Mouse (Mus musculus) A20 (cell line): ENCODE data around the gene Rnf182.

Experiments
- DNase-seq: peaks from one replicate; pipeline ENCODE4 v3.0.0-alpha.2; 2011; ENCODE audit warnings: low read depth, low spot score

Gene Rnf182

GRCm38 (mm10) chr13:43612040-43612439, 3.5 kb upstream of the Rnf182 start:
- DNase-seq = no peak

- DNase-seq = no peak
These were observed 843 bp upstream of the Rnf182 start for GRCm38 (mm10) chr13:43614667-43615066.

- DNase-seq = no peak
These were observed 325 bp upstream of the Rnf182 start for GRCm38 (mm10) chr13:43615194-43615576.

GRCm38 (mm10) chr13:43616551-43616950, 1.0 kb downstream of the Rnf182 start:
- no peak for DNase-seq

GRCm38 (mm10) chr13:43619550-43620175, 4.2 kb downstream of the Rnf182 start:
- DNase-seq = no peak

- DNase-seq = no peak
These were observed 12.4 kb downstream of the Rnf182 start for GRCm38 (mm10) chr13:43627922-43628321.

GRCm38 (mm10) chr13:43629785-43630184, 14.3 kb downstream of the Rnf182 start:
- DNase-seq = no peak

- DNase-seq = no peak
These were observed 15.8 kb downstream of the Rnf182 start for GRCm38 (mm10) chr13:43631266-43631665.

- no peak for DNase-seq
These were observed 17.5 kb downstream of the Rnf182 start for GRCm38 (mm10) chr13:43633024-43633423.

- no peak for DNase-seq
These were observed 22.2 kb downstream of the Rnf182 start for GRCm38 (mm10) chr13:43637720-43638119.

GRCm38 (mm10) chr13:43644991-43645390, 29.5 kb downstream of the Rnf182 start:
- no peak for DNase-seq

- no peak for DNase-seq
These were observed 33.0 kb downstream of the Rnf182 start for GRCm38 (mm10) chr13:43648556-43648955.

- no peak for DNase-seq
These were observed 35.8 kb downstream of the Rnf182 start for GRCm38 (mm10) chr13:43651277-43651676.

- DNase-seq = no peak
These were observed 38.6 kb downstream of the Rnf182 start for GRCm38 (mm10) chr13:43654091-43654490.

- DNase-seq = no peak
These were observed 47.7 kb downstream of the Rnf182 start for GRCm38 (mm10) chr13:43663225-43663624.

GRCm38 (mm10) chr13:43666130-43666529, 50.6 kb downstream of the Rnf182 start:
- DNase-seq = no peak

GRCm38 (mm10) chr13:43666920-43667319, 51.4 kb downstream of the Rnf182 start:
- DNase-seq = no peak

GRCm38 (mm10) chr13:43677159-43677882, 61.8 kb downstream of the Rnf182 start:
- no peak for DNase-seq

GRCm38 (mm10) chr13:43677883-43678244, 62.4 kb downstream of the Rnf182 start:
- DNase-seq = no peak

GRCm38 (mm10) chr13:43684499-43684994, 69.0 kb downstream of the Rnf182 start:
- DNase-seq = no peak

- no peak for DNase-seq
These were observed 72.6 kb downstream of the Rnf182 start for GRCm38 (mm10) chr13:43688065-43688464.

- peak; percentile 26 for DNase-seq
These were observed 76.2 kb downstream of the Rnf182 start for GRCm38 (mm10) chr13:43691755-43692154.

- no peak for DNase-seq
These were observed 80.0 kb downstream of the Rnf182 start for GRCm38 (mm10) chr13:43695521-43695920.
